Mouse (Mus musculus) small intestine, adult 2 months (tissue): ENCODE data around the gene Akirin1. TPM values are rescaled to one million over a fixed set of nuclear protein-coding genes. Genes with fewer than 3 reads are reported as not detected.

Experiments
- H3K27ac ChIP-seq: fragments of 200-500 bp; 2 replicates; pipeline ENCODE4 v1.5.1; 2012; ENCODE audit warnings: low read depth, low read length, control low read depth, inconsistent platforms; ENCODE audit not compliant: insufficient read depth
- H3K27me3 ChIP-seq: fragments of 200-500 bp; 2 replicates; pipeline ENCODE4 v1.6.1; 2012; ENCODE audit warnings: mild to moderate bottlenecking, moderate library complexity, low read length, inconsistent platforms; ENCODE audit not compliant: control insufficient read depth, insufficient read depth
- H3K36me3 ChIP-seq: fragments of 200-500 bp; 2 replicates; pipeline ENCODE4 v1.6.1; 2012; ENCODE audit warnings: mild to moderate bottlenecking, low read length, control low read depth, inconsistent platforms; ENCODE audit not compliant: control insufficient read depth, insufficient read depth
- H3K4me1 ChIP-seq: fragments of 200-500 bp; 2 replicates; pipeline ENCODE4 v1.6.1; 2012; ENCODE audit warnings: low read length, inconsistent platforms, mixed read lengths; ENCODE audit not compliant: control insufficient read depth, insufficient read depth, insufficient read length
- H3K4me3 ChIP-seq: fragments of 200-500 bp; 2 replicates; pipeline ENCODE4 v1.5.1; 2012; ENCODE audit warnings: low read depth, mild to moderate bottlenecking, control low read depth, inconsistent platforms, low read length, moderate library complexity
- CTCF ChIP-seq: fragments of 200-500 bp; IDR thresholded peaks from 2 replicates; pipeline ENCODE4 v1.5.1; 2012; ENCODE audit warnings: low read depth, mild to moderate bottlenecking, control low read depth, inconsistent platforms, low read length, moderate library complexity, mixed read lengths; ENCODE audit not compliant: insufficient replicate concordance, insufficient read length; ENCODE audit errors: extremely low read depth
- POLR2A ChIP-seq: fragments of 200-500 bp; IDR thresholded peaks from 2 replicates; pipeline ENCODE4 v1.6.1; 2012; ENCODE audit warnings: low read depth, mild to moderate bottlenecking, control low read depth, inconsistent platforms, low read length, moderate library complexity
- WGBS: fragments of 180-500 bp; shearing (Covaris S2); methylation state at CpG from one replicate; pipeline ENCODE4 v1.1.7; 2018; 5-methylcytosine and 5-hydroxymethylcytosine counted together
- polyA plus RNA-seq: library from polyadenylated mRNA; depleted of rRNA; stranded (reverse); fragments of >200 nt; gene quantifications from 2 replicates; pipeline ENCODE4 v1.2.3, GENCODE M21; 2012

The Akirin1 gene
- polyA plus RNA-seq, 1 experiment = 29.1 TPM

- 73% methylated on average over 4 of the region's 4 CpGs for WGBS
- Histone ChIP-seq H3K36me3 (no peaks in the 10 kb centered on the region), H3K27ac (peak overlapping the region; percentile 48), H3K4me1 (peaks cover 7% of the 10 kb centered on the region; the same call in 1 of the 2 replicates), H3K27me3 (no peaks in the 10 kb centered on the region), H3K4me3 (no peak overlapping the region)
- no peak for TF ChIP-seq POLR2A
- TF ChIP-seq CTCF = no peak
These were observed 18.1 kb upstream of the Akirin1 start for GRCm38 (mm10) chr4:123768234-123768633.

GRCm38 (mm10) chr4:123767807-123768206, 17.7 kb upstream of the Akirin1 start:
- no peak overlapping the region for H3K4me3 ChIP-seq
- 26% methylated on average over 3 of the region's 3 CpGs for WGBS
- H3K27ac ChIP-seq = peak overlapping the region; percentile 87
- H3K27me3 ChIP-seq = no peaks in the 10 kb centered on the region
- H3K4me1 ChIP-seq = peaks cover 7% of the 10 kb centered on the region; the same call in 1 of the 2 replicates
- H3K36me3 ChIP-seq = no peaks in the 10 kb centered on the region
- no peak for TF ChIP-seq CTCF

- no peaks in the 10 kb centered on the region for H3K27me3 ChIP-seq
- TF ChIP-seq POLR2A = no peak
- TF ChIP-seq CTCF = no peak
- no peak overlapping the region for H3K4me3 ChIP-seq
- 49% methylated on average over 6 of the region's 6 CpGs for WGBS
- H3K4me1 ChIP-seq = peaks cover 7% of the 10 kb centered on the region; the same call in 1 of the 2 replicates
- H3K36me3 ChIP-seq = no peaks in the 10 kb centered on the region
- H3K27ac ChIP-seq = no peak overlapping the region
These were observed 14.9 kb upstream of the Akirin1 start for GRCm38 (mm10) chr4:123765071-123765470.

GRCm38 (mm10) chr4:123758306-123758705, 8.2 kb upstream of the Akirin1 start:
- Histone ChIP-seq H3K4me3 (no peak overlapping the region), H3K27me3 (no peaks in the 10 kb centered on the region), H3K4me1 (no peaks in the 10 kb centered on the region), H3K27ac (no peak overlapping the region), H3K36me3 (no peaks in the 10 kb centered on the region)
- TF ChIP-seq CTCF (peak; percentile 58; the same call in 1 of the 2 replicates), POLR2A (no peak)
- WGBS = 48% methylated on average over 4 of the region's 4 CpGs

- WGBS = 1% methylated on average over 8 of the region's 8 CpGs
These were observed 665 bp upstream of the Akirin1 start for GRCm38 (mm10) chr4:123750707-123751312.

GRCm38 (mm10) chr4:123749484-123750130, 538 bp downstream of the Akirin1 start:
- TF ChIP-seq CTCF (no peak), POLR2A (no peak)
- H3K36me3 ChIP-seq = no peaks in the 10 kb centered on the region; the same call in none of the 2 replicates
- H3K4me3 ChIP-seq = peak overlapping the region; percentile 84
- under 1% methylated on average over 54 of the region's 55 CpGs for WGBS
- H3K27ac ChIP-seq = peak overlapping the region; percentile 77
- peaks cover 2% of the 10 kb centered on the region; the same call in 1 of the 2 replicates for H3K4me1 ChIP-seq
- H3K27me3 ChIP-seq = no peaks in the 10 kb centered on the region

More at GRCm38 (mm10) chr4:123750707-123751312, 665 bp upstream of the Akirin1 start:
- peaks cover 2% of the 10 kb centered on the region; the same call in 1 of the 2 replicates for H3K4me1 ChIP-seq
- TF ChIP-seq POLR2A = no peak
- TF ChIP-seq CTCF = no peak
- no peaks in the 10 kb centered on the region for H3K27me3 ChIP-seq
- no peak overlapping the region for H3K27ac ChIP-seq
- H3K4me3 ChIP-seq = peak overlapping the region; percentile 67; the same call in 1 of the 2 replicates
- no peaks in the 10 kb centered on the region for H3K36me3 ChIP-seq

- Histone ChIP-seq H3K4me1 (peaks cover 2% of the 10 kb centered on the region; the same call in 1 of the 2 replicates), H3K27ac (peak overlapping the region; percentile 17), H3K4me3 (peak overlapping the region; percentile 84), H3K27me3 (no peaks in the 10 kb centered on the region), H3K36me3 (no peaks in the 10 kb centered on the region; the same call in none of the 2 replicates)
- 2% methylated on average over 10 of the region's 10 CpGs for WGBS
- TF ChIP-seq CTCF = no peak
- TF ChIP-seq POLR2A = no peak
These were observed 1.3 kb downstream of the Akirin1 start for GRCm38 (mm10) chr4:123748726-123749415.
